Mouse (Mus musculus) G1E (cell line): ENCODE measurements around the gene Park7. TPM values are rescaled to one million over a fixed set of nuclear protein-coding genes. Genes with fewer than 3 reads are reported as not detected.
"Not testable (repeated sequence)": the region's sequence is repeated elsewhere in the genome, so short reads cannot be mapped to it uniquely, and the experiment has no call there.

Experiments
- ATAC-seq: 2 replicates; pipeline ENCODE4 v1.8.0; 2016; ENCODE audit warnings: mild to moderate bottlenecking; ENCODE audit not compliant: insufficient number of reproducible peaks, poor library complexity, low FRiP score, severe bottlenecking; ENCODE audit errors: extremely low read depth
- DNase-seq: peaks from one replicate; pipeline ENCODE4 v3.0.0; 2012; ENCODE audit warnings: low spot score
- H3K27me3 ChIP-seq: 2 replicates; pipeline ENCODE4 v1.6.1; 2012; ENCODE audit warnings: mild to moderate bottlenecking, low read length, inconsistent platforms; ENCODE audit not compliant: insufficient read depth
- H3K36me3 ChIP-seq: replicated peaks from 2 replicates; pipeline ENCODE3; 2012; ENCODE audit warnings: mild to moderate bottlenecking, inconsistent platforms
- H3K4me1 ChIP-seq: 2 replicates; pipeline ENCODE4 v1.6.1; 2012; ENCODE audit warnings: low read depth, low read length, inconsistent platforms, mixed read lengths; ENCODE audit not compliant: insufficient read depth
- H3K4me3 ChIP-seq: 2 replicates; pipeline ENCODE4 v1.5.1; 2012; ENCODE audit warnings: low read depth, mild to moderate bottlenecking, inconsistent platforms, low read length, moderate library complexity, mixed read lengths
- H3K9me3 ChIP-seq: replicated peaks from 2 replicates; pipeline ENCODE4 v1.6.1; 2012; ENCODE audit warnings: inconsistent platforms
- CTCF ChIP-seq: IDR thresholded peaks from 2 replicates; pipeline ENCODE4 v1.5.1; 2012; ENCODE audit warnings: low read depth, low read length, inconsistent platforms, mixed read lengths
- GATA1 ChIP-seq: IDR thresholded peaks from 2 replicates; pipeline ENCODE4 v1.6.1; 2012; ENCODE audit warnings: borderline replicate concordance, low read length, inconsistent platforms, mixed read lengths
- GATA2 ChIP-seq: IDR thresholded peaks from 2 replicates; pipeline ENCODE4 v1.6.1; 2012; ENCODE audit warnings: low read depth, low read length, inconsistent platforms, borderline replicate concordance
- POLR2AphosphoS5 ChIP-seq: IDR thresholded peaks from 2 replicates; pipeline ENCODE4 v1.6.1; 2012; ENCODE audit warnings: low read depth, low read length, inconsistent platforms; ENCODE audit not compliant: insufficient replicate concordance
- TAL1 ChIP-seq: conservative IDR thresholded peaks from 2 replicates; pipeline ENCODE4 v1.6.1; 2012; ENCODE audit warnings: low read depth, low read length, inconsistent platforms, mixed read lengths
- polyA plus RNA-seq: library from polyadenylated mRNA; stranded (reverse); fragments of >175 nt; gene quantifications from 2 replicates; pipeline ENCODE4 v1.2.3, GENCODE M21; 2012
- total RNA-seq, 2 experiments: library from RNA; stranded (forward) in 1 of 2; stranded (reverse) in 1 of 2; fragments of 200-1000 nt in 1 of 2; fragments of >200 nt in 1 of 2; fragmentation: Nextera tagmentation in 1 of 2; gene quantifications; 2 replicates each; pipeline ENCODE4 v1.2.3; 2014 to 2017

The Park7 gene
- total and polyA plus RNA-seq, 3 experiments: 204 to 398 (median 342) TPM

DNA sequence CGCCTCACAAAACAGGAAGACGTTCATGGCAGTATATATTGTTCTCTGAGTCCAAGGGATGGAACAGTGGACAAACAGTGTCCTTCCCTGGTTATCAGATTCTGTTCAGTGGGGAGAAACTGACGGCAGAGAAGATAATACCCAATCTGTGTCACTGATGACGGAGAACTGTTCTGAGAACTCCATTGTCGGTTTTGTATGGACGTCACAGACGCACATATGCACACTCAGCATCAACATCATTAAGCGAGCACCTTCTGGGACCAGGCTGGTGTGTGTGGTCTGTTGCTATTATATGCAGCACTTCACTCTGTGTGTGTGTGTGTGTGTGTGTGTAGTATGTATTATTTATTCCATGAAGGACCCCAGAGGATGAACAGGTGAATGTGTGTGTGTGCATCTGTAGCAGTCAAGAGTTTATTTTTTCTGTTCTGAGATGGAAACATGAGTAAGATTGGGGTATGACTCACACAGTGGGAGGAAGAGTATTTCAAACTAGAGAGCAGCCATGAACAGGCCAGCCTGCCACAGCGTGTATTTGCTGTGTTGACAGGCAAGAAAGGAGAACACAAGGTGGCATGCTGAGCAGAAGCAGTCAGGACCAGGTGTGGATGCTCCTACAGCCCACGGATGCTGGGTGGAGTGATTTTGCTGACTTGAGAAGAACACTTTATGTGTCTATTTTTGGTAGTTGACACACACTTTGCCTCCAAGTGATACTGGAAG, 1.1 kb upstream of the Park7 start:
- DNase-seq: no peak
- no peak for TF ChIP-seq POLR2AphosphoS5

DNA sequence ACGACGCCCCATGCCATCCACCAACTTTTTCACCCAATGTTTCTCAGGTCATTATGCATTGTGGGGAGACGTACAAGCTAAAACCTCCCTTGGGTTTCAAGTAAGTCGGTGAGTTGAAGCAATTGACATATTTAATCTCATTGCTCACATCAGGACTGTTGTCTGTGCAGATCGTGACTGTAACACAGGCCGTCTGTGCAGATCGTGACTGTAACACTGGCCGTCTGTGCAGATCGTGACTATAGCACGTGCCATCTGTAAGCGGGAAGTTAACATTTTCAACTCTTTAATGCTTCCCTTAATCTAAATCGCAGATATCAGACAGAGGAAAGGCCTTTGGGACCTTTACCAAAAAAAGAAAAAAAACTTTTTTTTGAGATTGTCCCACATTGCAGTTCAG, 494 bp downstream of the Park7 start:
- H3K4me3 ChIP-seq: peak overlapping the region; percentile 76
- no peaks in the 10 kb centered on the region for H3K27me3 ChIP-seq
- ATAC-seq (0 out of 2 replicates have a peak, but pooled peaks have one; percentile 6), DNase-seq (no peak)
- TF ChIP-seq CTCF (no peak), GATA1 (no peak), POLR2AphosphoS5 (no peak), TAL1 (no peak), GATA2 (no peak)
- H3K36me3 ChIP-seq: peaks cover 20% of the 10 kb centered on the region
- H3K4me1 ChIP-seq: peaks cover 63% of the 10 kb centered on the region
- H3K9me3 ChIP-seq: 0 out of 2 replicates have a peak, but pooled peaks cover 3% of the 10 kb centered on the region

More for the DNA sequence above, 1.1 kb upstream of the Park7 start:
- no peaks in the 10 kb centered on the region for H3K27me3 ChIP-seq
- H3K36me3 ChIP-seq: peaks cover 17% of the 10 kb centered on the region
- no peaks in the 10 kb centered on the region for H3K9me3 ChIP-seq
- ATAC-seq: peak; percentile 16; the same call in 1 of the 2 replicates
- H3K4me3 ChIP-seq: peak overlapping the region; percentile 76
- peaks cover 56% of the 10 kb centered on the region for H3K4me1 ChIP-seq

DNA sequence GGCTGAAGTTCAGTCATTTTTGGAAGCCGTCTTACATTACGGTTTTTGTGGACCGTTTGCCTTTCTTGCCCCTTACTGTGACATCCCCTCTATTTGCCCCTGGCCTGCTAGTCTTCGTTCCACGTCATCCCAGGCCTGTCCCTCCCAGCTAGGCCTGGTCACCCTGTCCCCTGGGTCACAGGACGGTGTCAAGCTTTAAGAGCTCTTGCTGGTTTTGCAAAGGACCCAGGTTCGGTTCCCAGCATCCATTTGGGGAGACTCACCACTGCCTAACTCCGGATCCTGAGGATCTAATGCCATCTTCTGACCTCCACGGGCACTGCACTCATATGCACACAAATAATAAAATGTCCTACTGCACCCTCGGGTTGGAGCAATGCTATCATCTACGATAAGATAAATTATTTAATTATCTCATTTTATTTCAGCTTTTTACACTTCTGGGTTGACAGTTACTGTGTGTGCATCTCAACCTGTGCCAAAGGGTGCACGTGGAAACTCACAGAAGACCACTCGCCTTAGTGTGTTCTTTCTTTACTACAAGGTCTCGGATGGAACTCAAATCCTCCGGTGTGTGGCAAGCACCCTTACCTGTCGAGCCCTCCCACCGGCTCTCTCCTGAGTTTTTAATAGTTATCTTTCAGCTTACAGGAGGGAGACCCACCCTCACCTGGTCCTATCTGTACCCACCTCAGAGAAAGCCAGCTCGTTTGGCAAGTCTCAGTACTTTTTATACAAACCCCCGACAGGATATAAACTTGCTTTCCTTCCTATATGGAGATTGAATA, 3.9 kb downstream of the Park7 start:
- no peaks in the 10 kb centered on the region for H3K27me3 ChIP-seq
- DNase-seq: no peak
- TF ChIP-seq GATA1 (no peak), POLR2AphosphoS5 (no peak)
- H3K4me3 ChIP-seq: peak overlapping the region; percentile 92; the same call in 1 of the 2 replicates
- peaks cover 73% of the 10 kb centered on the region for H3K4me1 ChIP-seq
- ATAC-seq: no peak
- peaks cover 48% of the 10 kb centered on the region for H3K36me3 ChIP-seq
- 0 out of 2 replicates have a peak, but pooled peaks cover 3% of the 10 kb centered on the region for H3K9me3 ChIP-seq

DNA sequence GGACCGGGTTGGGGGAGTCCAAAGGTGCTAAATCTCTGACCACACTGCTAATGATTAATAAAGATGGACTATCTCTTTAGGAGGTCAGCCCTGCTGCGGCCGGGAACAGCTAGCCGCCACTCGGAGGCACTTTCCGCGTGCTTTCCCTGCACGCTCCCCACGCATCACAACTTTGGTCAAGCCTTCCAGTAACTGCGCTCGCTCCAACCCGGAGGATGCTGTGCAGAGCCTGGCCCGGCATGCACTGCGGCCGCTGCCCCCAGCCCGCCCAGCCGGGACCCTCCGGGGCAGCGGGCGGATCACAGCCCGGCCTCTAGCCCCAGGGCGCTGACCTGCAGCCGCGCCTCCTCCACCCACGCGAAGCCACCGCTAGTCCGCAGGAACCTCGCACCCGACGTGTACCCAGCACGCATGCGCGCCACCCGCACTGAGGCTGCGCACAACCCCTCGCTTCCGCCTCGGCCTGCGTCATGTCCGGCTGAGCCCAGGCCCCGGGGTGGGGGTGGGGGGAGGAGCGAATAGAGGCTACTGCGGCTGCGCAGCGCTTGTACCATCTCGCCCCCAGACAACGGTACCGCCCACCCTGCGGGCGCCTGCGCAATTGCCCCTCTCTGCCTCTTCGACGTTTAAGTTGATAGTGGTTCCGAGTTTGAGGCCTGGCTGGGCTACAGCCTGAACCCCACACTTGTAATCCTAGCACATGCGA, 4.6 kb downstream of the Park7 start:
- H3K4me1 ChIP-seq: peaks cover 70% of the 10 kb centered on the region
- peaks cover 54% of the 10 kb centered on the region for H3K36me3 ChIP-seq
- H3K9me3 ChIP-seq: 0 out of 2 replicates have a peak, but pooled peaks cover 3% of the 10 kb centered on the region
- H3K27me3 ChIP-seq: no peaks in the 10 kb centered on the region
- DNase-seq: peak; percentile 95
- peak; percentile 58 for ATAC-seq
- peak overlapping the region; percentile 92 for H3K4me3 ChIP-seq
- TF ChIP-seq GATA1 (no peak), CTCF (no peak), POLR2AphosphoS5 (no peak), TAL1 (no peak), GATA2 (no peak)

DNA sequence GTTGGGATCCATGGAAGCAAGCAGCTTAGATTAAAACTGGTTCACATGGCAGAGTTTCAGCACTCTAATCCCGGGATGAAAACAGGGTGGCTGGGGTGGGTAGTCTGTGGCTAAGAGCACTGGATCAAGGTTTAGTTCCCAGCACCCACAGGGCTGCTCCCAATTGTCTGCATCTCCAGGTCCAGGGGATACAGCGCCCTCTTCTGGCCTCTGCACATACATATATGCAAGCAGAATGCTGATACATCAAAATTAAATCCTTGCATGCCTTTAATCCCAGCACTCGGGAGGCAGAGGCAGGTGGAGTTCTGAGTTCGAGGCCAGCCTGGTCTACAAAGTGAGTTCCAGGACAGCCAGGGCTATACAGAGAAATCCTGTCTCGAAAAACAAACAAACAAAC, 5.7 kb downstream of the Park7 start:
- H3K27me3 ChIP-seq, DNase-seq, ATAC-seq, H3K9me3 ChIP-seq: not testable (repeated sequence)
- H3K36me3 ChIP-seq: peaks cover 62% of the 10 kb centered on the region
- H3K4me3 ChIP-seq: peak overlapping the region; percentile 57; the same call in 1 of the 2 replicates
- peaks cover 68% of the 10 kb centered on the region for H3K4me1 ChIP-seq

DNA sequence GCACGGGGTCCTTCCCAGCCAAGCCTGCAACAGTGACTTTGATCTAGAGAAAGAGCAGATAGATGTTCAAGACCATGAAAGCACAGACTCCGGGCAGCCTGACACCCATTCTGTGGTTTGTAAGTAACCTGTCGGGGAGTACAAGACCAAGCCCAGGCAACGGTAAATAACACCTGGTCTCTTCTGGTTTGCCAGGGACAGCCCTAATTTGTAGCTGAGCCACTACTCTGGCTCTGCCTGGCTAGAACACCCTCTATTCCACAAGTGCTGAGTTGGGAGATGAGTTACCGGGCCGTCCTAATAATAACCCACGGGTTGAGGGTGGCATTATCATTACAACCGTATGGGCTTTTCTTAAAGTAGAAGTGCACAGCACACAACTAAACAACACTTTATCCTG, 7.1 kb downstream of the Park7 start:
- ATAC-seq (no peak), DNase-seq (no peak)
- H3K9me3 ChIP-seq: 0 out of 2 replicates have a peak, but pooled peaks cover 3% of the 10 kb centered on the region
- no peak overlapping the region for H3K4me3 ChIP-seq
- peaks cover 67% of the 10 kb centered on the region for H3K4me1 ChIP-seq
- no peaks in the 10 kb centered on the region for H3K27me3 ChIP-seq
- no peak for TF ChIP-seq POLR2AphosphoS5
- TF ChIP-seq GATA1: no peak
- TF ChIP-seq TAL1: no peak
- TF ChIP-seq GATA2: no peak
- TF ChIP-seq CTCF: no peak
- peaks cover 66% of the 10 kb centered on the region for H3K36me3 ChIP-seq
